Mouse (Mus musculus) urinary bladder, postnatal 14 days (tissue): Measurements from ENCODE around the gene Mrm3.
"Not testable (repeated sequence)": the region's sequence is repeated elsewhere in the genome, so short reads cannot be mapped to it uniquely, and the experiment has no call there.

Experiments used
- DNase-seq: peaks from one replicate; pipeline ENCODE4 v3.0.0; 2021; ENCODE audit warnings: low spot score

Gene Mrm3

DNA sequence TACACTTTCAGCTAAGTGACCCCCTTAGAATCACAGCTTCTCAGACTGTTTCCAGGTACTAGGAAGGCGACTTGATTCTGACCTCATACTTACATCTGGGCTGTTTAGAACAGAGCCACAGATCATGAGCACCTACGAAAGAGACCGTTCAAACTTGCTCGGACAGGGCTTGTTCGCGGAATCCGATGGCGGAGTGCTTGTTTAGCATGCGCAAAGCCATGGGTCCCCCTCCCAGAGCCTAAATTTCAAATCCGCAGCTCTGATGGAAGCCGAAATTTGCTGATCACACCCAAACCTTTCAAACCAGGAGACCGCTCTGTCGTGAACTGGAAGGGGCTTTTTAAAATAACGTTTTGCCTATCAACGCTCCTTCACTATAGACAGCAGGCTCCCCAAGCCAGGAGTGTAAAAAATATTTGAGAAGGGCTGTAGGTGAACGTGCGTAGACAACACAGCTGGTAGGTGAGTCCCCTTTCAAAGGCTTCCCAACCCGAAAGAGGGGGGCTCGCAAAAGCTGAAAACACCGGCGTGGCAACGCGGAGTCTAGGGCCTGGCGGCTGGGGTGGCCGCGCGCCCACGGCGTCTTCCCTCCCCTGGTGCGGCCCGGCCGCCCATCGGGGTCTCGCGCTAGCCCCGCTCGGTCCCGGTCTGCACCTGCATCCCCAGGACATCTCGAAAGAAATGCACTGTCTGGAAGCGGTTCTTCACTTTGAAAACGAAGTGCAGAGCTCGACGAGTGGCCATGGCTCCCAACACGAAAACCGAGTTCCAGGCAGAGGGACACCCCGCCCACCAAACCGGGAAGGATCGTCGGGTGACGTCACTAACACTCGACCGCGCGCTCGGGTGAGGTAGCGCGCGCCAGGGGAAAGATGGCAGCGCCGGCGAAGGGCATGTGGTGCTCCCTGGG, at the start of gene Mrm3, which contains the start of gene Glod4:
Gene Mrm3 (plus strand): TSS at position 815 of the 910 bp plus-strand sequence.
Gene Glod4 (minus strand): TSS at position 825 of the 910 bp plus-strand sequence.
- DNase-seq: peak; percentile 93

- DNase-seq: no peak
These were observed 47.1 kb upstream of the Mrm3 start for GRCm38 (mm10) chr11:76196275-76196976.

- no peak for DNase-seq
These were observed 46.5 kb upstream of the Mrm3 start for GRCm38 (mm10) chr11:76196977-76197469.

DNA sequence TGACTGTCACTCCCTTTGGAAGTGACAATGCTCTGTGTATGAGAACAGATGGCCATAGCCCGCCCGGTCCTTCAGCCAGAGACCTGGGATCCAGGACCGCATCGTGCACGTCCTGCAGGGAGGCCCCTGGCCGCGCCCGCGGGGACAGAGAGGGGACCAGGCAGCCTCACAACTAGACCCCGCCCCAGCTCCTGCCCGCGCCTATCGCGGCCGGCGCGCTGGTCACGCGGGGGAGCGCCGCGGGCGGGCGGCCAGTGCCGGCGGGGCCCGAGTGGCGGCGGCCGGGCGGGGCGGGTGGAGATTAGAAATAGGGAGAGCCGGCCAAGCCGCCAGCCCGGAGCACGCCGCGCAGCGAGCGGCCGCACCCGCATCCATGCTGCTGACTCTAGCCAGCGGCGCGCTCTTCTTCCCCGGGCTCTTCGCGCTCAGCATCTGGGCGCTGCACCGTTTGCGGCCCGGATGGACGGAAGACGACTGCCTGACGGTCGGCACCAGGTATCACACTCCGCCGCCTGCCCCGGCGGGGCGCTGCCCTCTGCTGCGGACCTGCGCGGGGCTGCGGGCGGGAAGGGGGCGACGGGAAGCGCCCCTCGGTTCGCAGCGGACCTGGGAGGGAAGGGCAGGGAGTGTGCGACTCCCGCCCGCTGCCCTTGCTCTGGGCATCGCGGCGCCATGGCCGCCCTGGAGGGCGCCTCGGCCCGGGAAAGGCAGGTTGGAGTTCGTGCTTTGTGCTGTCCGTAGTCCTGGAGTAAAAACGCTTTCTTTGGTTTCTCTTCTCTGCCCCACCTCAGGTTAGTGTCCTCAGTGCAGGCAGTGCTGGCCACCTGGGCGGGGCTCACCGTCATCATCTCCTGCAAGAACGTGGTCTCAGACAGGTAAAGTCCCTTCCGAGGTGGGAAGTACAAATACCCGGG, 41.5 kb upstream of the Mrm3 start:
- peak; percentile 86 for DNase-seq

DNA sequence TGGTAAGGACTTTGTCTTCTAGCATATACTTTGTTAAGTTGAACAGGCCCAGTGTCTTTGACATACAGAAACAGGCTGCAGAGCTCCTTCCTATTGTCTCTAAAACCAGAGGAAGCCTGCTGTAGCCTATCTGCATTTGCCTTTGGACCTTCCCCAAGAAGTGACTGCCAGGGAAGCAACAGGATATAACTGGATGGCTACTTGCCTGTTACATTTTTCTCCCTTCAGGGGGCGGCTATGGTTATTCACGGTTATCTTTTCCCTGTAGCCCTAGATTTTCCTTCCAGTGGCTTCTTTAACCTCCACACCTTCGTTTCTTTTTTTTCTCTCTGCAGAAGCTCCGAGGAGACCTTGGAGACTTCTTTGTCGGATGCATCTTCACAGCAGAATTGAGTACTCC, 36.7 kb upstream of the Mrm3 start:
- no peak for DNase-seq

DNA sequence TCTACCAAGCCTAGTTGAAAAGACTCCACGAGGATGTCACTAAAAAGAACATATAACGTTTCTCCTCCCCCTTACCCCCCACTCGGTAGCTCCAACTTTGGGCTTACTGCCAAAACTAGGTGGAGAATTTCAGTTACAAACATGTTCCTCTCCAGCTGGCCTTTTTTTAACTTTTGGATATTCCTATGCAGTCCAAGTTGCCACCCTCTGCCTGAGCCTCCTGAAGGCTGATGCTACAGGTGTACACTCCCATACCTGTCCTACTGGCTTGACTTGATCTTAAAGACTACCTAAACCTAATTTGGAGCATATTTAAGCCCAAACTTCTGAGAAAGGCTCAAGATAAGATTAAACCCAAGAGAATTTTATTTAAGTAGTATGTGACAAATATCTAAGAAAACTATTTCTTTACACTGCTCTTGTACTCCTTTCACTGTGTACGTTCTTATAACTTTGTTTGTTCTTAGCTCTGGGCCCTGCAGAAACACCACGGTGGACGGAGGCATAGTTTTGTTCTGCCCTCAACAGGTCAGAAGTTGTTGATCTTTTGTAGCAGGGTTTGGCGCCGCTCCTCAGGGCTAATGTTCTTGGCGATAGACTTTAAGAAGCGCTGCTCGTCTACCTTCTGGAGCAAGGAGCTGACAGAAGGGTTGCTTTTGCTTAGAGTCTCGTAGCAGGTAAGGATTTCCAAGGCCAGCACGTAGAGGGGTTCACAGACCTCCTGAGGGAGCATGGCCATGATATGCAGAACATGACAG, 33.1 kb upstream of the Mrm3 start:
- no peak for DNase-seq

DNA sequence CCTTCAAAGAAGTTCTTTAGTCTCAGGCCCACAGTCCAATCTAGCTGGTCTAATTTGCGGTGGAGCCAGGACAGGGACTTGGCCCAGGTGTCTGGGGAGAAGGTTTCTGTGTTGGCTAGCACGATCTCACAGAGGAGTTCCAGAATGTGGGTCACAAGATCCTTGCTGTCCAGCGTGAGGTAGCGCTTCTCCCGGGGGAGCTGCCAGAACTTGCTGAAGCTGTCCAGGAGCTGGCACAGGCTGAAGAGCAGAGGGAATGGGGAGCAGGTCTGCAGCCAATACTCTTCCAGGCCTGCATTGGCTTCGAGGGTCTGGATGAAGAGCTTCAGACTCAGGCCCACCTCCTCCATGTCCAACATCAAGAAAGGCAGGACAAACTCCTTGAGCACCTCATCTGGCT, 31.9 kb upstream of the Mrm3 start:
- DNase-seq: not testable (repeated sequence)

- DNase-seq: no peak
These were observed 29.7 kb upstream of the Mrm3 start for GRCm38 (mm10) chr11:76213841-76214240.

DNA sequence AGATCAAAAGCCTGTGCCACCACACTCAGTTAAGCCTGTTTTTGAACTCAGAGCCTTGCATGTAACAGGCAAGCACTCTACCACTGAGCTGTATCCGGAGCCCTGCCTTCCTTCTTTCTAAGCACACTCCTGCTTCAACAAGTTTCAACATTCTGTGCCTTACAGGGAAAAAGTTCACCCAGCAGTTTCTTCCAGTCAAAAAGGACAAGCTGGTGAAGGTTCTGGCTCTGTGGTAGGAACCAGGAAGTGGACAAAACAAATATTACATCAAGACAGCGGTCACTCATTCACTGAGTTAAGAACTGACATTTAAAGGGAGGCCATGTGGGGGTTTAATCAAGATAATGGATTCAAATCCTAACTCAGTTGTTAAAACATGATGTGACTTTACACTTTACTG, 28.5 kb upstream of the Mrm3 start:
- no peak for DNase-seq

- no peak for DNase-seq
These were observed 27.4 kb upstream of the Mrm3 start for GRCm38 (mm10) chr11:76216049-76216540.

GRCm38 (mm10) chr11:76216681-76217389, 26.7 kb upstream of the Mrm3 start:
- DNase-seq: peak; percentile 83

DNA sequence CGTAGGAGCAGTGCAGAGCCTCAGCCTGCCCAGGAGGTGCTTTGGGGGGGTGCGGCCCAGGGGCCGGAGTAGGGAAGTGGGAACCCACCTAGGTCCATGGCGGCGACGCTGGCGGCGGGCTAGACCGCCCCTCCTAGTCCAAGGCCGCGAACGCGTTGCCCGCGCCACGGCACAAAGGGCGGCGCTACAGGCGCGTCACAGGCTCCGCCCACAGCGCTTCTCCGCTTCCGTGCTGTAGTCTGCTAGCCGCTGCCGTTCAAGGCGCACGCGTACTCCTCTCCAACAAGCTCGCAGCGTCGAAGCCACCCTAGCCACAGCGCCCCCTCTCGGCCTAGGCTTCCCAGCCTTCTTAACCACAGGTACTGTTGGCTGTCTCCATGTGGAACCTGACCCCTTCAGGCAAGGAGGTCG, 26.1 kb upstream of the Mrm3 start, which contains the start of the genes Dbil5 and Gemin4:
Gene Dbil5 (plus strand): TSS at position 219 of the 411 bp plus-strand sequence.
Gene Gemin4 (minus strand): TSS at position 275 of the 411 bp plus-strand sequence.
- DNase-seq: peak; percentile 98

DNA sequence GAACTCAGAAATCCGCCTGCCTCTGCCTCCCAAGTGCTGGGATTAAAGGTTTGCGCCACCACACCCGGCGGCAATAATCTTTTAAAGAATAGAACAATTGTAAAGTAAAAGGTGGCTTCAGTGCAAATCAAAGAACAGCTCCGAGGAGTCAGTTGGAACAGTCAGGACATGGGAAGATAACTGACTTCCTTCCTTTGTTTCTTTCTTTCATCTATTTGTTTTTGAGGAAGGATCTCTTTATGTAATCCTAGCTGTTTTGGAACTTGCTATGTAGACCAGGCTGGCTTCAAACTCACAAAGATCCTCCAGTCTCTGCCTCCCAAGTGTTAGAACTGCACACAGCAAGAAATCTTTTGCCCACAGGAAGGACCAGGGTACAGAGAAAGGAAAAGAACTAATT, 18.9 kb upstream of the Mrm3 start:
- DNase-seq: no peak

DNA sequence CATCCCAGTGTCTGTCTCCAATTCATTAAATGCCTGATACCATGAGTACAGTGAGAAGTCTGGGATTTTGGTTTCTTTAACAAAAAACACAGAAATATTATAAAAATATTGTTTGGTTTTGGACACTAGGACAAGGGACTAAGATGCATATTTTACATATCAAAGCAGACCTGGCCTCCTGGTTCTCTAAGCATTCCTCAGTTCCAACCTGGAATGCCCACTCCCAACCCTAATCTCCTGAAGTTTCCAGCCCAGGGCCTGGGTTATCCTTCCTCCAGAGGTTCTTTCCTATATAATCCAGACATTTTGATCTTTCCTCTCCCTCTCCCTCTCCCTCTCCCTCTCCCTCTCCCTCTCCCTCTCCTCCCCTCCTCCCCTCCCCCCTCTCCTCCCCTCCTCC, 18.5 kb upstream of the Mrm3 start:
- no peak for DNase-seq

DNA sequence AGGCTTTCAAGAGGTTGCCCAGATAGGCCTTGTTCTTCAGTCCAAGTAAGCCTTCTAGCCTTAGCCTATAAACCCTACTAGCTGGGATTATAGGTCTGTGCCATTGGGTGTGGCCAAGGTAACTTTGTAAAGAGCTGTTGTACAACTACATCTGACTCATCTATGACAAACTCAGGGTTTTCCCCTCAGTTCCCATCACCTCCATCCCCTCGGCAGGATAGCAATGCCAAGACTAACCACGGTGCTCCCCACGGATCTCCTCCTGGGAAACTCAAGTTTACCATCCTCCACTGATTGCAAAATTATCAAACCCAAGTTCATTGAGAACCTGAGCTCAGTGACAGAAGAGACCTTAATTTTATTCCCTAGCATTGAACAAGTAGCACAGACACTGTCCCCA, 7.4 kb upstream of the Mrm3 start:
- no peak for DNase-seq

- DNase-seq: no peak
These were observed 3.8 kb upstream of the Mrm3 start for GRCm38 (mm10) chr11:76239750-76240149.

- DNase-seq: no peak
These were observed 464 bp downstream of the Mrm3 start for GRCm38 (mm10) chr11:76243811-76244546.

DNA sequence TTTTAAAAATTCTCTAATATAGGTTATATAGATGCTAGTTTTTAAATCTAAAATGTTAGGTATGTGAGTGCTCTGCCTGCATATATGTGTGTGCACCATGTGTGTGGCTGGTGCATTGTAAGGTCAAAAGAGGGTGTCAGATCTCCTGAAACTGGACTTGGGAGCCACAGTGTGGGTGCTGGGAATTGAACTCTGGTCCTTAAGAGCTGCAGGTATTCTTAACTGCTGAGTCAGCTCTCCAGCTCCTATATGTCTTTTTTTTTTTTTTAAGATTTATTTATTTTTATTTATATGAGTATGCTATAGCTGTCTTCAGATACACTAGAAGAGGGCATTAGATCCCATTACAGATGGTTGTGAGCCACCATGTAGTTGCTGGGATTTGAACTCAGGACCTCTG, 2.9 kb downstream of the Mrm3 start:
- DNase-seq: no peak

DNA sequence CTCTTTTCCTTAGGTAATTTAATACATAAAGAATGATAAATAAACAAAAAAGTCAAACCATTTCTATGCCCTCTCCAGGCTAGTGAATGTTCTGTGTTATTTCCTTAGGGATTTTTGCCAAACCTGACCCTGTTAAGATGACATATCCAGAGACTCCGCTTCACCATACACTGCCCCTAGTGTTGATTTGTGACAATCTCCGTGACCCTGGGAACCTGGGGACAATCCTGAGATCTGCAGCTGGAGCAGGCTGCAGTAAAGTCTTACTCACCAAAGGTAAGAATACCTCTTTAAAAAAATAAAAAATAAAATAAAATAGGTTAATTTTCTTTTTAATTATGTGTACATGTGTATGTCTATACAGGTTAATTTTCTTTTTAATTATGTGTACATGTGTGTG, 3.7 kb downstream of the Mrm3 start:
- DNase-seq: no peak
